Mouse (Mus musculus) forebrain, embryonic 14.5 days (tissue): ENCODE results near the gene 5530401A14Rik. TPM values are rescaled to one million over a fixed set of nuclear protein-coding genes. Genes with fewer than 3 reads are reported as not detected.
A peak's percentile ranks its signal among the peaks of the same experiment; 100 is the strongest.

ENCODE experiments used
- ATAC-seq: fragments of 200-750 bp; cut with Nextera tagmentation; 2 replicates; pipeline ENCODE4 v1.8.0; 2017; ENCODE audit warnings: mild to moderate bottlenecking, moderate library complexity
- DNase-seq: peaks from one replicate; pipeline ENCODE4 v3.0.0-alpha.2; 2015; ENCODE audit warnings: low spot score
- H3K27ac ChIP-seq: fragments of 300-500 bp; sonication (generic); 2 replicates; pipeline ENCODE4 v1.5.1; 2014; ENCODE audit warnings: low read depth, mild to moderate bottlenecking, control low read depth, low read length, moderate library complexity
- H3K27me3 ChIP-seq: fragments of 300-500 bp; sonication (generic); replicated peaks from 2 replicates; pipeline ENCODE4 v1.6.1; 2014; ENCODE audit warnings: low read length, control low read depth, mixed read lengths; ENCODE audit not compliant: control insufficient read depth, insufficient read depth
- H3K36me3 ChIP-seq: fragments of 300-500 bp; sonication (generic); 2 replicates; pipeline ENCODE4 v1.6.1; 2014; ENCODE audit warnings: low read length, control low read depth; ENCODE audit not compliant: control insufficient read depth, insufficient read depth
- H3K4me1 ChIP-seq: fragments of 300-500 bp; sonication (generic); 2 replicates; pipeline ENCODE4 v1.6.1; 2014; ENCODE audit warnings: antibody characterized with exemption, low read length, control low read depth; ENCODE audit not compliant: control insufficient read depth, insufficient read depth
- H3K4me2 ChIP-seq: fragments of 300-500 bp; sonication (generic); 2 replicates; pipeline ENCODE4 v1.6.1; 2014; ENCODE audit warnings: mild to moderate bottlenecking, control low read depth, low read length
- H3K4me3 ChIP-seq: fragments of 300-500 bp; sonication (generic); 2 replicates; pipeline ENCODE4 v1.5.1; 2014; ENCODE audit warnings: low read depth, low read length, control low read depth
- H3K9ac ChIP-seq: fragments of 300-500 bp; sonication (generic); 2 replicates; pipeline ENCODE4 v1.6.1; 2014; ENCODE audit warnings: mild to moderate bottlenecking, low read length, control low read depth, moderate library complexity
- H3K9me3 ChIP-seq: fragments of 300-500 bp; sonication (generic); replicated peaks from 2 replicates; pipeline ENCODE4 v1.6.1; 2016; ENCODE audit warnings: low read length, control low read depth, mixed read lengths; ENCODE audit not compliant: control insufficient read depth
- WGBS: fragments of 180-500 bp; shearing (Covaris S2); extraction: QIAGEN DNeasy Blood & Tissue Kit; methylation state at CpG from one replicate; pipeline ENCODE4 v1.1.7; 2014; 5-methylcytosine and 5-hydroxymethylcytosine counted together
- polyA plus RNA-seq: library from polyadenylated mRNA; unstranded; fragments of >200 nt; fragmentation: Nextera tagmentation; extraction: Ambion mirVana; gene quantifications from 2 replicates; pipeline ENCODE4 v1.2.1, GENCODE M21; 2014

Gene 5530401A14Rik
- polyA plus RNA-seq, 1 experiment from 2014 or later, result 0.08 TPM

DNA sequence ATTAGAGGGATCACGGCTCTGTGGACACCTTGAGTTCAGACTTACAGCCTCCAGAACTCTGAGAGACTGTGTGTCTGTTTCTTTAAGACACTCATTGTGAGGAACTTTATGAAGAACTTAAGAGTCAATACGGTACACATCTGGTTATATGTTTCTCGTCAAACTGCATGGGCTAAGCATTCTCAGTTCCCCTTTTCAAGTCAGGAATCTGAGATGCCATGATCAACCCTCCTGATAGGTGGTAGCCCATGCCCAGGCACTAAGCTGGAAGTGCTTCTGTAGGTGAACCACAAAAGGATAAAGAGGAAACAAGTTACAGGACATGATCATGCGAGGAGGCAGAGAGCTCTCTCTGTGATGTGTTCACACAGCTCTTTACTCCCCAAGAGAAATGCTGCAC, 52.6 kb downstream of the 5530401A14Rik start:
- no peaks in the 10 kb centered on the region for H3K9me3 ChIP-seq
- H3K4me3 ChIP-seq, result no peak overlapping the region
- no peaks in the 10 kb centered on the region for H3K36me3 ChIP-seq
- H3K9ac ChIP-seq, result no peak overlapping the region
- H3K4me1 ChIP-seq, result no peaks in the 10 kb centered on the region; the same call in none of the 2 replicates
- H3K4me2 ChIP-seq, result no peak overlapping the region
- DNase-seq (no peak), ATAC-seq (no peak)
- WGBS, result 96% methylated on average over 4 of the region's 4 CpGs
- no peak overlapping the region for H3K27ac ChIP-seq
- H3K27me3 ChIP-seq, result no peaks in the 10 kb centered on the region

GRCm38 (mm10) chr11:81915501-81915900, 55.0 kb downstream of the 5530401A14Rik start:
- no peak overlapping the region for H3K4me3 ChIP-seq
- H3K4me1 ChIP-seq, result no peaks in the 10 kb centered on the region; the same call in none of the 2 replicates
- peak; percentile 20; the same call in 1 of the 2 replicates for ATAC-seq
- 35% methylated on average over 6 of the region's 6 CpGs for WGBS
- H3K27me3 ChIP-seq, result no peaks in the 10 kb centered on the region
- peak; percentile 38 for DNase-seq
- H3K9ac ChIP-seq, result no peak overlapping the region
- H3K4me2 ChIP-seq, result no peak overlapping the region
- no peak overlapping the region for H3K27ac ChIP-seq
- H3K36me3 ChIP-seq, result no peaks in the 10 kb centered on the region
- H3K9me3 ChIP-seq, result no peaks in the 10 kb centered on the region

DNA sequence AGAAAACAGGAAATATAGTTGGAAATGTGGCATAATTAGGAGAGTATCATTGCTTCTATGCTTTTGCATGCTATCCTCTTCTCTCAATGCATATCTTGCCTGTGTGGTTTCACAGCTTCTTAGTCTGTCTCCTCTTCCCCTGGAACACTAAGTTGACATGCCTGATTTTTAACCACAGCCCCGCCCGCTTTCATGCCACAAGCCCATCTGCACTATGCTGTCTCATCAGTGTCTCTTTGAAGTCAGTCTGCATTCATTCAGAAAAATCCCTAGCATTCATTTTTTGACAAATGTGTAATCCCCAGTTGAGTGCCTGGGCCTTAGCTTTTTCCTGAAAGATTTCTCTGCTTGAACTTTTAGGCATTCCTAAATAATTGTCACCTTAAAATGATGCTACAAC, 62.6 kb downstream of the 5530401A14Rik start:
- no peak for DNase-seq
- Histone ChIP-seq H3K36me3 (no peaks in the 10 kb centered on the region), H3K4me1 (no peaks in the 10 kb centered on the region), H3K4me2 (no peak overlapping the region), H3K9ac (no peak overlapping the region), H3K4me3 (no peak overlapping the region), H3K27ac (no peak overlapping the region), H3K9me3 (no peaks in the 10 kb centered on the region), H3K27me3 (no peaks in the 10 kb centered on the region)
- ATAC-seq, result no peak
- 90% methylated on average over 2 of the region's 2 CpGs for WGBS

- H3K27me3 ChIP-seq, result no peaks in the 10 kb centered on the region
- DNase-seq (no peak), ATAC-seq (no peak)
- no peaks in the 10 kb centered on the region for H3K36me3 ChIP-seq
- WGBS, result 92% methylated on average over 4 of the region's 4 CpGs
- H3K4me2 ChIP-seq, result no peak overlapping the region
- H3K27ac ChIP-seq, result no peak overlapping the region
- H3K4me3 ChIP-seq, result no peak overlapping the region
- no peak overlapping the region for H3K9ac ChIP-seq
- no peaks in the 10 kb centered on the region for H3K9me3 ChIP-seq
- no peaks in the 10 kb centered on the region for H3K4me1 ChIP-seq
Measured at GRCm38 (mm10) chr11:81923626-81924025, 63.2 kb downstream of the 5530401A14Rik start.

DNA sequence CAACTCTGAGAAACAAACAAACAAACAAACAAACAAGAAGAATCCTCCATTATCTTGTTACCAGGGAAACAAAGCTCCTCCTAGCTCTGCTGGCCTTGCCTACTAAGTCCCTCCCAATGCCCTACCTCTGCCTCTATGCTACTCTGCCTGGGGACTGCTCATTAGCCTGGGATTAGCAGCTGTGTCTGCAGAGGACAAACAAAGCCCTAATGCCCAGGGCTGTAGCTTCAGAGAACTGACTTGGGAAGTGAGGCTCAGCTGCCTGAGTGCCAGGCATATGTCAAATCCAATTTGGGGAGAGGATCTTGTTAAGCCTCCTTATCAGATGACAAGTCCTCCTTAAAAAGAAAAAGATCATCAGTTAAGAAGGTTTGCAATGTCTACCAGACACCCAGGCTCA, 65.9 kb downstream of the 5530401A14Rik start:
- no peak for ATAC-seq
- H3K27me3 ChIP-seq, result no peaks in the 10 kb centered on the region
- no peaks in the 10 kb centered on the region for H3K9me3 ChIP-seq
- DNase-seq, result peak; percentile 2
- no peak overlapping the region for H3K27ac ChIP-seq
- no peak overlapping the region for H3K4me3 ChIP-seq
- no peak overlapping the region for H3K9ac ChIP-seq
- H3K36me3 ChIP-seq, result no peaks in the 10 kb centered on the region
- no peak overlapping the region for H3K4me2 ChIP-seq
- no peaks in the 10 kb centered on the region for H3K4me1 ChIP-seq

- Histone ChIP-seq H3K27me3 (no peaks in the 10 kb centered on the region), H3K4me3 (no peak overlapping the region), H3K9ac (no peak overlapping the region), H3K4me1 (no peaks in the 10 kb centered on the region), H3K4me2 (no peak overlapping the region), H3K9me3 (no peaks in the 10 kb centered on the region), H3K27ac (no peak overlapping the region), H3K36me3 (no peaks in the 10 kb centered on the region)
- WGBS, result 87% methylated on average over 1 of the region's 1 CpGs
- DNase-seq (no peak), ATAC-seq (no peak)
Measured at GRCm38 (mm10) chr11:81937516-81937915, 77.0 kb downstream of the 5530401A14Rik start.

- H3K9ac ChIP-seq, result no peak overlapping the region
- no peaks in the 10 kb centered on the region for H3K27me3 ChIP-seq
- no peak overlapping the region for H3K27ac ChIP-seq
- 21% methylated on average over 1 of the region's 1 CpGs for WGBS
- H3K9me3 ChIP-seq, result no peaks in the 10 kb centered on the region
- H3K4me2 ChIP-seq, result no peak overlapping the region
- peak; percentile 19 for DNase-seq
- no peak for ATAC-seq
- no peak overlapping the region for H3K4me3 ChIP-seq
- H3K4me1 ChIP-seq, result no peaks in the 10 kb centered on the region
- H3K36me3 ChIP-seq, result no peaks in the 10 kb centered on the region
Measured at GRCm38 (mm10) chr11:81940988-81941387, 80.5 kb downstream of the 5530401A14Rik start.

DNA sequence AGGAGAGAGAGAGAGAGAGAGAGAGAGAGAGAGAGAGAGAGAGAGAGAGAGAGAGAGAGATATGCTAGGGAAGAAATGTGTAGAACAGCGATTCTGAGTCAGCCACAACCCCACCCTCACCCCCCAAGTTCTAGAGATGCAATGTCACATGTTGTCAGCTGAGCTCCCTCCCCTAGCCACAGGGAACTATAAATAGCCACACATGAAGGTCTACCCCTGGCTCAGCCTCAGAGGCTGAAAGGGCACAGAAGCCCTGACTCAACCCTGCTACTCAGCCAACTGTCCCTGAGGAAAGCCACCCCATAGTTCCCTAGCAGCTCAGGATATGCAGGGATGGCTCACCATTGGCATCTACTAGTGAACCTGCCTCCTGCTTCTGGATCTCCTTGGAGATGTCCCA, 81.7 kb downstream of the 5530401A14Rik start:
- ATAC-seq (no peak), DNase-seq (no peak)
- H3K9me3 ChIP-seq, result no peaks in the 10 kb centered on the region
- no peak overlapping the region for H3K4me2 ChIP-seq
- H3K4me1 ChIP-seq, result no peaks in the 10 kb centered on the region
- no peak overlapping the region for H3K4me3 ChIP-seq
- WGBS, result 88% methylated on average over 1 of the region's 1 CpGs
- no peaks in the 10 kb centered on the region for H3K27me3 ChIP-seq
- no peaks in the 10 kb centered on the region for H3K36me3 ChIP-seq
- H3K27ac ChIP-seq, result no peak overlapping the region
- no peak overlapping the region for H3K9ac ChIP-seq
